Mouse (Mus musculus) A20 (cell line): ENCODE measurements at regions not wholly inside any gene's neighbourhood (a gene's known extent, or its start where the extent isn't known, plus 50 kb on each side); places are given as distances from the start of the nearest gene placed in this dataset.
"Not testable (repeated sequence)": the region's sequence is repeated elsewhere in the genome, so short reads cannot be mapped to it uniquely, and the experiment has no call there.

Experiments used
- DNase-seq: peaks from one replicate; pipeline ENCODE4 v3.0.0-alpha.2; 2011; ENCODE audit warnings: low read depth, low spot score

- DNase-seq, result no peak
Observed at GRCm38 (mm10) chrX:41216827-41217226, 183.8 kb upstream of the Gria3 start.

GRCm38 (mm10) chrX:41249739-41250138 is 150.9 kb upstream of the Gria3 start:
- DNase-seq, result not testable (repeated sequence)

DNA sequence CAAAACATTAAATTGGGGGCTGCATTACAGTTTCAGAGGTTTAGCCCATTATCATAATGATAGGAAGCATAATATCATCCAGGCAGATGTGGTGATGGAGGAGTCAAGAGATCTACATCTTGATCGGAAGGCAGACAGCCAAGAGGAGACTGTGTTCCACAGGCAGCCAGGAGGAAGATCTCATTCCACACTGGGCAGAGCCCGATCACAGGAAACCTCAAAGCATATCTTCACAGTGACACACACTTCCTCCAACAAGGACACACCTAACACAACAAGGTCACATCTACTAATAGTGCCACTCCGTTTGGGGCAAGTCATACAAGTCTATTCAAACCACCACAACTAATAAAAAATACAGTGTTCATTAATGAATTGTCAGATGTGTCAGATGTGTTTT is 147.7 kb upstream of the Gria3 start:
- DNase-seq, result no peak

DNA sequence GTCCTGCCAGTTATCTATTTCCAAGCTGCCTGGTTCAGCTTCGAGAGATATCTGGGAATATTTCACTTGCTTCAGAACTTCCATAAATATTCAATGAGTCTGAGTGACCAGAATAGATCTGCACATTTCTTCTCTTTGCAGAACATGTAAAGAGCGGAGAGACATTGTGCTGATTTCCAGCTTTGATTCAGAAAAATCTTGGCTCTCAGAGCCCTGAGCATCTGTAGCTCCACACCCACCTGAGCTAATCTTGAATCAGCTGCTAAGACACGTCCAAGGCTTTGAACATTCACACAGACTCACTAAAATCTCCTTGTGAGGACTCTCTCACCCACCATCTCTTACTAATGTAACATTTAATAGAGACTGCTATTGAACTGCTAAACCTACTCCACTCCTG is 146.0 kb upstream of the Gria3 start:
- DNase-seq, result no peak

DNA sequence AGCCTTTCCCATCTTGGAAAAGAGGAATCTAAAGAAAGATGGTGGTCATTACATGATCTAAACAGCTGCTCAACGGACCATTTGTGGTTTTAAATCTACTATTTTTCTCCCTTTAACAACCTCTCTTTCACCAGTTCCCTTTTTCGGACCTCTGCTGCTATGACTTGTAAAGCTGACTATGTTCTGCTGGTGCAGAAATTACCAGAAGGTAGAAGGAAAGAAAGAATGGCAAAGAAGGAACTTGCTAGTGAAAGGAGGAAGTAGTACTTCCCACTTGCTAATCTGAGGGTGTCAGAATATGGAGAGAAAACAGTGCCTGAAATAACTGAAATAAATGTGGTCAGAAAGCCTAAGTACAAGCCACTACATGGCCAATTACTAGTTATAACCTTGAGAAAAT is 109.6 kb upstream of the Gria3 start:
- peak; percentile 63 for DNase-seq

GRCm38 (mm10) chrX:41316493-41316892 is 84.2 kb upstream of the Gria3 start:
- DNase-seq, result no peak

GRCm38 (mm10) chrX:41317740-41318139 is 82.9 kb upstream of the Gria3 start:
- no peak for DNase-seq

GRCm38 (mm10) chrX:41319896-41320295 is 80.8 kb upstream of the Gria3 start:
- no peak for DNase-seq
